Mouse (Mus musculus): ENCODE measurements at regions not wholly inside any gene's neighbourhood (a gene's known extent, or its start where the extent isn't known, plus 50 kb on each side); places are given as distances from the start of the nearest gene placed in this dataset.

DNA sequence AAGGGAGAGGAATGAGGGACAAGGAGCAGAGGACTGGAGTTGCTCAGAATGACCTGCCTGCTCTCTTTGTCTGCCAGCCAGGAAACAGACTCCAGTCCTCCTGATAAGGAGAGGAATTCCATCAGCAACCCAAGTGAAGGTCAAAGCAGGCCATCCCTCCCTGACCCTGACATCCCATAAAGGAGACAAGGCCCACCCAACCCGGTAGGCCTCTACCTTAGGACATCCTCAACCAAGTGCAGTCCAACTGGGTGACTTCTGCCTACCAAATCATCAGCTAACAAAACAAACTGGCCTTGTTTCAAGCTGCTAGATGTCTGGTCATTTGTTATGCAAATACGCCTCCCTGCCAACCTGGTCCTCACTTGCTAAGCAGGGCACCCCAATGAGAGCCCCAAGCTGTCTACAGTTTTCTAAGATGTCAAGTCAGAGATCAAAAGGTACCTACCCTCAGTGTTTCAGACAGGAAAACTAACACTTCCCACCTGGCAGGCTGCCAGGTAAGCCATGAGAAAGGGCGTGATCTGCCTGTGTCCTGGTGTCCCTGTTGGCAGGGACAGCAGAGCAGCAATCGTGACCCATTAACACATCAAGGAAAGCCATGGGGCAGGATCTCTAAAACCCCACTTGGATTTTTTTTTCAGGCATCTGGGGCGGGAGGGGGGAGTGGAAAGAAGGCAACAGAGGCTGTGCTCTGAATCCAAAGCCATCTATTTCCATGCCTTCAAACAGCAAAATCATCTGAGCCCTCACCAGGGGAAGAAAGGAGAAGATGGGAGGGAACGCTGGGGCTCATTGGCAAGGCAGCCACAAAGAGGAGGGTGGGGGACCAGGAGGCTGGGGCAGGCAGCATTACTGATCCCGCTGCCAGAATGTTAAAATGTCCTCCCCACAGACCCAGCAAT is 227.6 kb upstream of the Cdh5 start:
- Histone ChIP-seq H3K79me2 (ENCODE audit: control insufficient read depth, insufficient read depth) (no peaks in the 10 kb centered on the region), H3K79me3 (ENCODE audit: low read depth) (no peaks in the 10 kb centered on the region), H3K36me3 (ENCODE audit: control insufficient read depth, insufficient read depth) (no peaks in the 10 kb centered on the region), H3K27me3 (ENCODE audit: control insufficient read depth, insufficient read depth, insufficient read length) (no peaks in the 10 kb centered on the region), H3ac (ENCODE audit: control insufficient read depth, insufficient read length, low read depth) (no peak overlapping the region), H3K4me3 (ENCODE audit: insufficient read depth, poor library complexity, severe bottlenecking) (no peak overlapping the region)
- TF ChIP-seq FOSL1 (IDR thresholded peaks at IDR 0.05; ENCODE audit: insufficient read depth, low read length, poor library complexity, severe bottlenecking) (no peak), CTCF (IDR thresholded peaks at IDR 0.05; ENCODE audit: control insufficient read depth, insufficient read depth, insufficient read length) (no peak), MAX (IDR thresholded peaks at IDR 0.05) (no peak), MYOD1 (IDR thresholded peaks at IDR 0.05; ENCODE audit: control insufficient read depth, insufficient read length, low read depth) (no peak), USF1 (IDR thresholded peaks at IDR 0.05; ENCODE audit: low read depth) (no peak), CEBPB (IDR thresholded peaks at IDR 0.05; ENCODE audit: low read depth) (no peak), MYOG (IDR thresholded peaks at IDR 0.05; ENCODE audit: control insufficient read depth, extremely low read depth, insufficient read length) (no peak)

DNA sequence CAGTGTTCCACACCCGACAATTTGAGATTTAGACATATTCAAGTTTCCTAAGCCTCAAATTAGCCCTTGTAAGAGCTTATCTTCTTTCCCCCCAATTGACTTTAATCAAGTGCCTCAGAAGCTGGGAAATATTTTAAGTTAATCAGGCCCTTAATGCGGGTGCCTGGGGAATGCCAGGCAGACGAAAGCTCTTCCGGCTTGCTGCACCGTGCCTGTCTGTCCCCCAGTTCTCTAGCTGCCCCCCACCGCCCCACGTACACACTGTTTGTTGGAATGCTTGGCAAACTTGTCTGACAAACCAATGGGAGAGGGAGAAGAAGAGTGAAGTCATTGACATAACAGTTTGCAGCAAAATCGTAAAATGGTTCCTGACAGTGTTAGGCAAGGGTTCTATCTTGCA is 226.9 kb upstream of the Cdh5 start:
- Histone ChIP-seq H3K4me3 (ENCODE audit: insufficient read depth, poor library complexity, severe bottlenecking) (no peak overlapping the region), H3K79me3 (ENCODE audit: low read depth) (no peaks in the 10 kb centered on the region), H3ac (ENCODE audit: control insufficient read depth, insufficient read length, low read depth) (no peak overlapping the region), H3K79me2 (ENCODE audit: control insufficient read depth, insufficient read depth) (no peaks in the 10 kb centered on the region), H3K36me3 (ENCODE audit: control insufficient read depth, insufficient read depth) (no peaks in the 10 kb centered on the region), H3K27me3 (ENCODE audit: control insufficient read depth, insufficient read depth, insufficient read length) (no peaks in the 10 kb centered on the region)
- TF ChIP-seq USF1 (IDR thresholded peaks at IDR 0.05; ENCODE audit: low read depth) = no peak
- TF ChIP-seq MAX (IDR thresholded peaks at IDR 0.05) = no peak
- no peak for TF ChIP-seq CEBPB (IDR thresholded peaks at IDR 0.05; ENCODE audit: low read depth)
- no peak for TF ChIP-seq FOSL1 (IDR thresholded peaks at IDR 0.05; ENCODE audit: insufficient read depth, low read length, poor library complexity, severe bottlenecking)
- no peak for TF ChIP-seq MYOG (IDR thresholded peaks at IDR 0.05; ENCODE audit: control insufficient read depth, extremely low read depth, insufficient read length)
- no peak for TF ChIP-seq MYOD1 (IDR thresholded peaks at IDR 0.05; ENCODE audit: control insufficient read depth, insufficient read length, low read depth)
- TF ChIP-seq CTCF (IDR thresholded peaks at IDR 0.05; ENCODE audit: control insufficient read depth, insufficient read depth, insufficient read length) = no peak

DNA sequence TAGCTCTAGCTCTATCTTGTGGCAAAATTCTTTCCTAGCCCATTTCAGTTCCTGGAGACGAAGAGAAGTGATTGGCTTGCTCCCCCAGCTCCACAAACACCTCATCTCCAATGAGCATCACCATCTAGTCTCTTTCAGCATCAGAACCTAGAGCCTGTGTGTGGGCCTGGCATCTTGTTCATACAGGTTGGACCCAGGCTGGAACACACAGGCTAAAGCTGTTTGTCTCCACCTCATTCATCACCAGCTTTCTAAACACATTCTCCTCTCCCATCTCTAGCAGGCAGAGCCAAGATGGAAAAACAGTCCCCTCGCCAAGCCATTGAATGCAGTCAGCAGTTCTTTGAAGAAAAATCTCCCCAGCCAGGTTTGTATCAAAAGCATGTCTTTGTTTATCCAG is 221.9 kb upstream of the Cdh5 start:
- no peaks in the 10 kb centered on the region for H3K79me2 ChIP-seq (ENCODE audit: control insufficient read depth, insufficient read depth)
- no peaks in the 10 kb centered on the region for H3K27me3 ChIP-seq (ENCODE audit: control insufficient read depth, insufficient read depth, insufficient read length)
- H3K79me3 ChIP-seq (ENCODE audit: low read depth) = no peaks in the 10 kb centered on the region
- H3ac ChIP-seq (ENCODE audit: control insufficient read depth, insufficient read length, low read depth) = no peak overlapping the region
- no peak for TF ChIP-seq FOSL1 (IDR thresholded peaks at IDR 0.05; ENCODE audit: insufficient read depth, low read length, poor library complexity, severe bottlenecking)
- no peak for TF ChIP-seq CEBPB (IDR thresholded peaks at IDR 0.05; ENCODE audit: low read depth)
- no peaks in the 10 kb centered on the region for H3K36me3 ChIP-seq (ENCODE audit: control insufficient read depth, insufficient read depth)
- H3K4me3 ChIP-seq (ENCODE audit: insufficient read depth, poor library complexity, severe bottlenecking) = no peak overlapping the region

DNA sequence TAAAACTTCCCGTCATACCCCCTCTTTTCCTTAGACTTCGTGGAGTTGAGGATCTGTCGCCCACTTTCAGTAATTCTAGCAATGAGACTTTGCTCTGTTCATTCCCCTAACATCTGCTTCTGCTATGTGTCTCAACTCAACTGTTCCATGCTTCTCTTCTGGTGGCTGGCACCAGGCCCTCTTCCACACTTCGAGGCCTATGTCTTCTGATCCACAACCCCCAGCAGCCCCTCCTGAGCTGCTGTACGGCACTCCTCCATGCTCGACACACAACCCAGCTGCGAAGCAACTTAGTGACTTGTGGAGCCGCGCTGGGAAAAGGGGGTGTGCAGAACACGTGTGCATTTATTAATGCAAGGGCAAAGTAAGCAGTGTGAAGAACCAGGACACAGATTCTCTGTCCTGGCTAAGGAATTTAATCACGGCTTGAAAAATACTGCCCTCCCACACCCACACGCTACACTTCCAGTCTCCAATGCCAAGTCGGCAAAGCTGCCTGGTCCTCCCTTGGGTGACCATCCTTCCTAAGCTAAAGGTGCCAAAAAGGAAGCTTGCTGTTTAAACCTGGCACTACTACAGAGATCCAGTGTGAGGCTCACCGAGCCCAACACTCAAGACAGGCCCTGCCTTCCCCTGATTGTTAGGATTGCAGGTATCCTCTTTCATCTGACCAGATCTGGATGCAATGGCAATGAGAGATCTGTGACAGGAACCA is 220.8 kb upstream of the Cdh5 start:
- TF ChIP-seq MYOG (IDR thresholded peaks at IDR 0.05; ENCODE audit: control insufficient read depth, extremely low read depth, insufficient read length) (no peak), FOSL1 (IDR thresholded peaks at IDR 0.05; ENCODE audit: insufficient read depth, low read length, poor library complexity, severe bottlenecking) (no peak), MAX (IDR thresholded peaks at IDR 0.05) (no peak), CTCF (IDR thresholded peaks at IDR 0.05; ENCODE audit: control insufficient read depth, insufficient read depth, insufficient read length) (no peak), CEBPB (IDR thresholded peaks at IDR 0.05; ENCODE audit: low read depth) (no peak), MYOD1 (IDR thresholded peaks at IDR 0.05; ENCODE audit: control insufficient read depth, insufficient read length, low read depth) (no peak), USF1 (IDR thresholded peaks at IDR 0.05; ENCODE audit: low read depth) (no peak)
- H3K4me3 ChIP-seq (ENCODE audit: insufficient read depth, poor library complexity, severe bottlenecking) = no peak overlapping the region
- no peaks in the 10 kb centered on the region for H3K79me3 ChIP-seq (ENCODE audit: low read depth)
- H3K36me3 ChIP-seq (ENCODE audit: control insufficient read depth, insufficient read depth) = no peaks in the 10 kb centered on the region
- no peak overlapping the region for H3ac ChIP-seq (ENCODE audit: control insufficient read depth, insufficient read length, low read depth)
- H3K27me3 ChIP-seq (ENCODE audit: control insufficient read depth, insufficient read depth, insufficient read length) = no peaks in the 10 kb centered on the region
- H3K79me2 ChIP-seq (ENCODE audit: control insufficient read depth, insufficient read depth) = no peaks in the 10 kb centered on the region

DNA sequence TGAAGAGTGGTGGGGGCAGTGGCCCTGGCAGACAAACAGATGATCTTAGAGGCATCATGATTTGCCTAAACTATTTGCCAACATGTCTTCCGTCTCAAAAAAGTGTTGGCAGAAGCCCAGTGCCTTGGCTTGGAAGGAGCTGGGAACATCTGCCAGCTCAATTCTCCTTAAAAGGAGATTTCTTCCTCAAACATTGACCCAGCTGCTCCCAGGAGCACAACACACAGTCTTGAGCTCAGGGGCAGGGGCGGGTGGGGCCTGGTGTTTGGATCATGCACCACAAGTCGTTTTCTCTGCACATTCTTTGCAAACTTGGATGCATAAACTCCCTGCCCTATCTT is 220.3 kb upstream of the Cdh5 start:
- Histone ChIP-seq H3K79me3 (ENCODE audit: low read depth) (no peaks in the 10 kb centered on the region), H3ac (ENCODE audit: control insufficient read depth, insufficient read length, low read depth) (no peak overlapping the region), H3K4me3 (ENCODE audit: insufficient read depth, poor library complexity, severe bottlenecking) (no peak overlapping the region), H3K79me2 (ENCODE audit: control insufficient read depth, insufficient read depth) (no peaks in the 10 kb centered on the region), H3K27me3 (ENCODE audit: control insufficient read depth, insufficient read depth, insufficient read length) (no peaks in the 10 kb centered on the region), H3K36me3 (ENCODE audit: control insufficient read depth, insufficient read depth) (no peaks in the 10 kb centered on the region)
- TF ChIP-seq CTCF (IDR thresholded peaks at IDR 0.05; ENCODE audit: control insufficient read depth, insufficient read depth, insufficient read length) (no peak), MAX (IDR thresholded peaks at IDR 0.05) (no peak), FOSL1 (IDR thresholded peaks at IDR 0.05; ENCODE audit: insufficient read depth, low read length, poor library complexity, severe bottlenecking) (no peak), MYOD1 (IDR thresholded peaks at IDR 0.05; ENCODE audit: control insufficient read depth, insufficient read length, low read depth) (no peak), MYOG (IDR thresholded peaks at IDR 0.05; ENCODE audit: control insufficient read depth, extremely low read depth, insufficient read length) (no peak), CEBPB (IDR thresholded peaks at IDR 0.05; ENCODE audit: low read depth) (no peak), USF1 (IDR thresholded peaks at IDR 0.05; ENCODE audit: low read depth) (no peak)

Data from C2C12 (cell line).